Mouse (Mus musculus): ENCODE data around the gene Klf16.

Gene Klf16

GRCm38 (mm10) chr10:80575925-80576324 lies 1.2 kb downstream of the Klf16 start:
- DNase-seq (ENCODE audit: low read depth, low spot score), result no peak

DNA sequence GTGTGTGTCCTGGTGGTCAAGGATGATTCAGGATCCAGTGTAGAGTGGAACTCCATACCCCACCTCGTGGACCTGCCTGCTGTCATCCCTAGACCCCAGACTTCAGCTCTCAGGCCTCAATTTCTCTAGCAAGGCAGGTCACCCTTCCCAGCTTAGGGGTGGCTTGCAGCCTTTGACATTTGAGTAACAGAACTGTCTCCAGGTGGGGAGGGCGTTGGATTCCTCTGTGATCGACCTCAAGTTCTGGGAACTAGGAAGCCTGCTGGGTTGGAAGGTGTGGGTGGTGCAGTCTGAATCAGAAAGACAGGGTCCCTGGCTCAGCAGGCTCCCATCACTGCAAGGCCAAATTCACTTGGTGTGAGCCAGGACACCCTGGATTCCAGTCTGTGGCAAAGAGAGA lies 2.2 kb downstream of the Klf16 start:
- DNase-seq (ENCODE audit: low read depth, low spot score), result no peak

DNA sequence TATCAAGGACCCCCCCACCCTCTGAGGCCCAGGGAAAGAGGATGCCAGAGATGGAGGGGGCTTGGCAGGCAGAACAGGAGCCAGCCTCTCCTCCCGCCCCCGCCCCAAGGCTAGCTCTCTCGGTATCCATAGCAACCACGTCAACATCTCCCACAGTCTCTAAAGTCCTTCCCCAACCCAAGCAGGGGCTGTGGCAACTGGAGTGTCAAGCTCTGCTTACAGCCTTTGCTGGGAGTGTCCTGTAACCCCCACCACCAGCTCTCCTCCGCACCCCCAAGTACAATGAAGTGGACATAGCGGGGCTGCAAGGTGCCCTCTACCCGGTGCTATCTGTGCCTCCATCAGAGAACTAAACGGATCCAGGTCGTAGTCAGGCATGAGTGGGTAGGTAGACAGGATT lies 3.2 kb downstream of the Klf16 start:
- no peak for DNase-seq (ENCODE audit: low read depth, low spot score)

- DNase-seq (ENCODE audit: low read depth, low spot score), result no peak
Measured at GRCm38 (mm10) chr10:80572477-80572876, 4.6 kb downstream of the Klf16 start.

GRCm38 (mm10) chr10:80570871-80571836 lies 6.0 kb downstream of the Klf16 start:
- DNase-seq (ENCODE audit: low read depth, low spot score), result no peak

- no peak for DNase-seq (ENCODE audit: low read depth, low spot score)
Measured at GRCm38 (mm10) chr10:80570419-80570818, 6.7 kb downstream of the Klf16 start.

DNA sequence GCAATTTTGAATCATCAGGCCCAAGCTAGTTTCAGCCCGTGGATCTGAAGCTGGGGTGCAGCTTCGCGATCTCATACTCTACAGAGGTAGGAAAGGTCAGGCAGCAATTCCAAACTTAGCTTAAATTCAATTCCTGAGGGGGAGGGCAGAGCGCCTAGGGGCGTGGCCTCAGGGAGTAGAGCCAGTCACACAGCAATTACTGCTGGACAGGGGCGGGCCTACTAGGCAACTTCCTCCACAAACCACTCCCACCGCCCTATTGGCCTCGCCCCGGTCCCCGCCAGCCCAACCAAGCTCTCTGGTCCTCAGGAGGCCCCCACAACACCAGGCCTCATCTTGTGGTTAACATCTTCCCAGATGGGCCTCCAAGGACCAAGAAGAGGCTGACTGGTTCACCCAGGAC lies 7.5 kb downstream of the Klf16 start:
- DNase-seq (ENCODE audit: low read depth, low spot score), result no peak

GRCm38 (mm10) chr10:80568876-80569275 lies 8.2 kb downstream of the Klf16 start:
- DNase-seq (ENCODE audit: low read depth, low spot score), result no peak

DNA sequence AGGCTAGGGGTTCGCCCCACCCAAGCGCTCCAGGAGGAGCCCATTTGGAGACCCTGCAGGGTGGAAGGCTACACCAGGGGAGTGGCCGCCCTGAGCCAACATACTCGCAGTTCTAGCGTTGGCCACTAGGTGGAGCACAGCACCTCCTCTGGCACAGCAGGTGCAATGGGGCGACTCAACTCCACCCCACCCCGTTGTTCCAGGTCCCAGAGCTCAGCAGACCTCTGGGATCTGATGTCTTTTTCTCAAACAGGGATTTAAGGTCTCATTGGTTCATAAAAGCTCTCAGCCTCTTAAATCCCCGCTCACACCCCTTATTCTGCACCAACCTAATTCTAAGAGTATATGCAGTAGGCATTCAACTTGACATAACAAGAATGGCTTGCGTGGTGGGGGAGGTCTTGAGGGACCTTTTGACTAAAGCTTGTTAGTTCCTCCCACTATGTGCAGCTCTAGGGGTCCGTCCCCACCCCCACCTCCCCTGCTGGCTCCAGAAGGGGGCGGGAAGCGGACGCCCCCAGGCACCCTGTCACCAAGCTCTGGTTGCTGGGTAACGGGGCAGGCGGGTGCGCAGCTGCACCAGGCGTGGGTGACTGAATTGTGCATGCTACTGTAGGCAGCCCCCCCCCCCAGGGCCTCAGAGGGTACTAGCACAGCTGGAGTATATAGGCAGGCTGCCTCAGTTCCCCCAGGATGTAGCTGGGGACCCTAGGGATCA lies 10.6 kb downstream of the Klf16 start:
- DNase-seq (ENCODE audit: low read depth, low spot score), result peak; percentile 75

DNA sequence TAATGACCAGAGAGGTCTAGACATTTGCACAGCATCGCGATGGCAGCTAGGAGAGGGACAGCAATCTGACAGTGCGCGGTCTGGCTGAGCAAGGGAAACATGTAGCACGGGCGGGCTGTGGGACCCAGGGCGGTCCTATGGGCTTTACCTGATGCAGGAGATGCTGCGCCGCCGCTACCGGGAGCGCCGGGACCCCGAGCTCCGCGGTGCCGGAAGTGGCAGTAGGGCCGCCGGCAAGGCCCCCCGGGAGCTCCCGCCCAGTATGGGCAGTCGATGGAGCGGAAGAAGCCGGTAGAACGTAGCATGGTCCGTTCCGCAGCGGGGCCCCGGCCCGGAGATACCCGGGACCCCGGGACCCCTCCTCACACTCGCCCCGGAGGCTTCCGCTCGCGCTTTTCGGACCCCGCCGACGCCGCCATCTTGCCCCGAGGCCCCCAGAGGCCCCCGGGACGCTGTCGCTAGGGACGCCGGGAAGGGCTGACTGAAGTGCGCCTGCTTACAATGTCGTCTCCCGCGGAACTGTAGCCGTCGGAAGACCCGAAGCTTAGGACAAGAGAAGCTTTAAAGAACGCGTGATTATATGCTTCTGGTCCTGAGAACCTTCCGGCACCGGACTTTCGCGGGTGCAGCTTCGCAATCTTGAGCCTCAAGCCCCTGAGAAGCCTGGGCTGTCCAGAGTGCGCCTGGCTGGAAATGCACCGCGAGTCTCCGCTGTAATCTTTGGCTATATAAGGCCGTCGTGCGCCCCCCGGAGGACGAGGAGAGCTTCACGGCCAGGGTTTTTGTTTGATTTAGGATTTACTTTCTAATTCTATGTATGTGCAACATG lies 15.8 kb downstream of the Klf16 start, which contains the start of gene Rexo1:
Rexo1 (minus strand) TSS at position 445 of the 829 bp plus-strand sequence.
- peak; percentile 91 for DNase-seq (ENCODE audit: low read depth, low spot score)

GRCm38 (mm10) chr10:80560621-80561020 lies 16.5 kb downstream of the Klf16 start:
- DNase-seq (ENCODE audit: low read depth, low spot score), result no peak

DNA sequence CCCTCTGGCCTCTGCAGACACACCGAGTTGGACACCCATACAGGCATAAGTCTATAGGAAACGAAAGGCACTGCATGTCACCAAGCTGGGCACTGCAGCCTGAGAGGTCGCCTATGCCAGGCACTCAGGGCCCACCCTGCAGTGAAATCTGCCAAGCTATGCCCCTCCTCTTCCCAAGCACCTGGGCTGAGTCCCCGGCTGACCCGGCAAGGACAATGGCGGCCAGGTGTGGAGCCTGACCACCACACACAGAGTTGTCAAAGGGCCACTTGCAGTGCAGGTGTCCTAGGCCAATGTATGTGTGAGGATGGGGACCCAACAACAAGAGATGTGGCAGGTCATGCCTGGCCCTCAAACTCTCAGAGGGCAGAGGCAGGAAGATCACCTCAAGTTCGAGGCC lies 17.7 kb downstream of the Klf16 start:
- DNase-seq (ENCODE audit: low read depth, low spot score), result no peak

DNA sequence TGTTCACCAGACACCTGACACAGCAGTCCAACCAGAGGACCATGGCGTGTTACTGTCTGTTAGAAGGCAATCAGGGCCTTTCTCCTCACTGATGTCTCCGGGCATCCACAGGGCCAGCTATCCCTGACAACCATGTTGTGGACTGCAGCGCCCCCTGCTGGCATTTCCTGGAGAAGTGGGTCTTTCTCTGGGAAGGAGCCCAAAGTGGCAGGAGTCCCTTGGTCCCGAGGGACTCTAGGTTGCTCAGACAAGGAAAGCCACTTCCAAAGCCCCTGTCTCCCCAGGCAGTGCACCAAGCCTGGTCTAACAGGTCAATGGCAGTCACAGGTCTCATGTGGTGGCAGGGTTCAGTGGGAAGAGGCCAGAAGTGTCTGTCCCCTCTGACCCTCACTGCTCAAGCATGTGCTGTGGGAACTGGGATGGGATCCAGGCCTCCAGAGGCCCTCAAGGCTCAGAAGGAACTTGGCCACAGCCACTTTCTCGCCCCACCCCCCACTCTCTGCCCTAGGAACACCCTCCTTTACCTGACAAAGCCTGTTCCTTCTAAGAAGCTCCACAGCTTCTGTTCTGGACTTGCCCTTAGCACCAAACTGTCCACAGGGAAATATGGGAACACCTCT lies 19.7 kb downstream of the Klf16 start:
- DNase-seq (ENCODE audit: low read depth, low spot score), result peak; percentile 68

DNA sequence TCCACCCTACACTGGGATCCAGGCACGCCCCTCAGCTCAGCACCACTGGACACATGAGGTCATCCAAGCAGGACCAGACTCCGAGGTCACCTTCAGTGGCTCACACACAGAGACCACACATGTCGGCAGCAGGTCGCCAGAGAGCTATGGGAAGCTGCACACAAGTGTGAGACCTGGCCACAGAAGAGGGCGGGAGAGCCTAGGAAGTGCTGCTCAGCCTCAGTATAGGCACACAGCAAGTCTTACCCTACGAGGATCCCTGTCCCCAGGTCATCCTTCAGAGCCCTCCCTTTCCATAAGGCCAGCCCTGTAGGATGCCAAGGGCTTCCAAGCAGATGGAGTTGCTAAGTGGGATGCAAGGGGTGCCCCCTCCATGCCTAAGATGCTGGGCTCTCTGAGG lies 23.1 kb downstream of the Klf16 start:
- DNase-seq (ENCODE audit: low read depth, low spot score), result no peak

GRCm38 (mm10) chr10:80553575-80553974 lies 23.5 kb downstream of the Klf16 start:
- DNase-seq (ENCODE audit: low read depth, low spot score), result no peak

DNA sequence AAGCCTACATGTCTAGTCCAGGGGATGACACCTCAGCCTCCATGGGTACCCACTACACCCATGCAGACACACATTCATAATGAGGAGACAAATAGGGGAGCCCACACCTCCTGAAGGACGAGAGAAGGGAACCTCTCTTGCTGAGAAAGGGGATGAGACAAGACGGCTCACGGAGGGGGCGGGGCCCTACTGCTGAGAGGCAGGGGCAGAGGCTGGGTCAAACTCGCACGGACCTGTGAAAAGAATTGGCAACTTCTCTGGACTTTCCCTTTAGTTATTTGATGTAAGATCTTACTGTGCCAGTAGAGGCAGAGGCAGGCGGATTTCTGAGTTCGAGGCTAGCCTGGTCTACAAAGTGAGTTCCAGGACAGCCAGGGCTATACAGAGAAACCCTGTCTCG lies 24.8 kb downstream of the Klf16 start:
- no peak for DNase-seq (ENCODE audit: low read depth, low spot score)

DNA sequence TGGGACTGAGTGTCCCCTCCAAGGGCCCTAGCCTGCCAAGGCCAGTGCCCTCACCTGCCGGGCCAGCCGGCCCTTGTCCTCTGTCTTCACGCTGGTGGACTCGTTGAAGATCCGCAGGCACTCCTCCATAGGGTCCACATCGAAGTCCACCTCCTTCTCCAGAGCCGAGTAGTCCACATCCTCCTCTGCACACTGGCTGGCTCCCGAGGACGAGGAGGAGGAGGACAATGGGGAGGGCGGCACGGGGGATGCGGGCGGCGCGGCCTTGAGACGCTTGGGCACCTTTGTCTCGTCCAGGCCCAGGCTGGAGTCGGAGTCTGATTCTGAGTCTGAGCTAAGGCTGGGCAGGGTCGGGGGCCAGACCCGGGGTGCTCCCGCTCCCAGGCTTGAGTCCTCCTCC lies 27.8 kb downstream of the Klf16 start:
- DNase-seq (ENCODE audit: low read depth, low spot score), result no peak

- peak; percentile 59 for DNase-seq (ENCODE audit: low read depth, low spot score)
Measured at GRCm38 (mm10) chr10:80548428-80549006, 28.6 kb downstream of the Klf16 start.

DNA sequence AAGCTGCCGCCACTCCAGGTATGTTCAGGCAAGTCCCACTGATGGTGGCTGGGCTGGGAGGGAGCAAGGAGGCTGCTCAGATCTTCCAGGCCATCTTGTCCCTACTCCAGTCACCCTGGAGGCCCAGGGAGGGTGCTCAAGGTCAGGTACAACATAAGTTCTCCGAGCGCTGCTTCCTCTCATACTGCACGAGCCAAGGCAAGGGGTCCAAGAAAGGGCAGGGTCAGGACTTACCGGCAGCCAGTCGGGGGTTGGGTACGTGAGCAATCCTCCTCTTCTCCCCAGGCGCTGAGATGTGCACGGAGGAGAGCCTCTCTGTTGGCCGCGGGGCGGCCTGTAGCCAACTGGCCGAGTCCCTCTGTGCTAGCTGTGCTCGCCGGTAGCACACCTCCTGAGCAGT lies 29.6 kb downstream of the Klf16 start:
- no peak for DNase-seq (ENCODE audit: low read depth, low spot score)

DNA sequence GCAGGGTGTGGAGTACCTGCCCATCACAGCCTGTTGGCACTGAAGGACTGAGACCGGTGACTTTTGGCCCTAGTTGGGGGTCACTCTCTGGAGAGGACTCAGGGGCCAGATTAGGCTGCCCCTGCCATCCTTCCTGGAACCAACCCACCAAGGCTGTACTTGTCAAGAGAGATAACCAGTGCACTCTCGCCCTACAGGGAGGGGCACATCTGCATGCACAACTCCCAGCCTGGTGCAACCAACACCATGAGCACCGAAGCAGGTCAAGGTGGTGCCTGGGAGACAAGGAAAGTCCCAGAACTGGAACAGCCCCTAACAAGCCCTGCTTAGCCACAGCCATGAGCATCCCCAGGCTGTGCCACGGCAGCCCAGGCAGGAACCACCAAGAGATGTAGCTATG lies 30.2 kb downstream of the Klf16 start:
- no peak for DNase-seq (ENCODE audit: low read depth, low spot score)

- no peak for DNase-seq (ENCODE audit: low read depth, low spot score)
Measured at GRCm38 (mm10) chr10:80545590-80545989, 31.5 kb downstream of the Klf16 start.
